Mouse (Mus musculus) hindbrain, embryonic 13.5 days (tissue): Measurements from ENCODE around the gene Zfp143. TPM values are rescaled to one million over a fixed set of nuclear protein-coding genes. Genes with fewer than 3 reads are reported as not detected.
A peak's percentile ranks its signal among the peaks of the same experiment; 100 is the strongest.
"Not testable (repeated sequence)": the region's sequence is repeated elsewhere in the genome, so short reads cannot be mapped to it uniquely, and the experiment has no call there.

ENCODE experiments used
- ATAC-seq: fragments of 200-750 bp; cut with Nextera tagmentation; 2 replicates; pipeline ENCODE4 v1.8.0; 2017; ENCODE audit warnings: moderate TSS enrichment; ENCODE audit not compliant: low FRiP score
- H3K27ac ChIP-seq: fragments of 300-500 bp; sonication (generic); 2 replicates; pipeline ENCODE4 v1.5.1; 2015; ENCODE audit warnings: inconsistent platforms, mild to moderate bottlenecking, moderate library complexity
- H3K27me3 ChIP-seq: fragments of 300-500 bp; sonication (generic); 2 replicates; pipeline ENCODE4 v1.6.1; 2015; ENCODE audit warnings: mild to moderate bottlenecking, inconsistent platforms
- H3K36me3 ChIP-seq: fragments of 300-500 bp; sonication (generic); 2 replicates; pipeline ENCODE4 v1.6.1; 2015; ENCODE audit warnings: mild to moderate bottlenecking, inconsistent platforms
- H3K4me1 ChIP-seq: fragments of 300-500 bp; sonication (generic); replicated peaks from 2 replicates; pipeline ENCODE4 v1.6.1; 2015; ENCODE audit warnings: inconsistent platforms
- H3K4me2 ChIP-seq: fragments of 300-500 bp; sonication (generic); 2 replicates; pipeline ENCODE4 v1.6.1; 2015; ENCODE audit warnings: inconsistent platforms, mild to moderate bottlenecking, moderate library complexity
- H3K4me3 ChIP-seq: fragments of 300-500 bp; sonication (generic); 2 replicates; pipeline ENCODE4 v1.5.1; 2015; ENCODE audit warnings: mild to moderate bottlenecking, inconsistent platforms
- H3K9ac ChIP-seq: fragments of 300-500 bp; sonication (generic); 2 replicates; pipeline ENCODE4 v1.6.1; 2015; ENCODE audit warnings: mild to moderate bottlenecking, inconsistent platforms
- H3K9me3 ChIP-seq: fragments of 300-500 bp; sonication (generic); 2 replicates; pipeline ENCODE4 v1.6.1; 2016; ENCODE audit warnings: inconsistent platforms
- WGBS: fragments of 180-500 bp; shearing (Covaris S2); methylation state at CpG from one replicate; pipeline ENCODE4 v1.1.7; 2015; 5-methylcytosine and 5-hydroxymethylcytosine counted together
- polyA plus RNA-seq: library from polyadenylated mRNA; unstranded; fragments of >200 nt; fragmentation: Nextera tagmentation; extraction: Ambion mirVana; gene quantifications from 2 replicates; pipeline ENCODE4 v1.2.1, GENCODE M21; 2015

The Zfp143 gene
- polyA plus RNA-seq, result 17.9 and 19.9 TPM in 2 replicates

GRCm38 (mm10) chr7:110061199-110061751, at the start of gene Zfp143:
Zfp143 (plus strand) TSS chr7:110061217.
- H3K4me3 ChIP-seq, result peak within 1 kb of the TSS; percentile 77
- ATAC-seq, result peak; percentile 99
- under 1% methylated on average over 34 of the region's 34 CpGs for WGBS
- peaks cover 13% of the 10 kb centered on the region for H3K36me3 ChIP-seq
- H3K27ac ChIP-seq, result peak within 1 kb of the TSS; percentile 100
- no peaks in the 10 kb centered on the region for H3K9me3 ChIP-seq
- no peaks in the 10 kb centered on the region for H3K27me3 ChIP-seq
- H3K4me1 ChIP-seq, result peaks cover 17% of the 10 kb centered on the region
- peak within 1 kb of the TSS; percentile 75 for H3K4me2 ChIP-seq
- peak within 1 kb of the TSS; percentile 98 for H3K9ac ChIP-seq

GRCm38 (mm10) chr7:110011417-110011816, 49.6 kb upstream of the Zfp143 start:
- Histone ChIP-seq H3K4me3 (no peak overlapping the region), H3K4me1 (no peaks in the 10 kb centered on the region), H3K9ac (no peak overlapping the region), H3K9me3 (no peaks in the 10 kb centered on the region), H3K27me3 (no peaks in the 10 kb centered on the region), H3K27ac (no peak overlapping the region), H3K36me3 (no peaks in the 10 kb centered on the region), H3K4me2 (no peak overlapping the region)
- WGBS, result 56% methylated on average over 1 of the region's 1 CpGs
- ATAC-seq, result no peak

- no peak overlapping the region for H3K4me3 ChIP-seq
- no peak overlapping the region for H3K9ac ChIP-seq
- peaks cover 6% of the 10 kb centered on the region for H3K4me1 ChIP-seq
- H3K9me3 ChIP-seq, result no peaks in the 10 kb centered on the region
- H3K27me3 ChIP-seq, result no peaks in the 10 kb centered on the region
- WGBS, result 86% methylated on average over 5 of the region's 5 CpGs
- no peak overlapping the region for H3K4me2 ChIP-seq
- no peaks in the 10 kb centered on the region for H3K36me3 ChIP-seq
- no peak for ATAC-seq
- H3K27ac ChIP-seq, result no peak overlapping the region
Measured at GRCm38 (mm10) chr7:110014272-110014671, 46.7 kb upstream of the Zfp143 start.

DNA sequence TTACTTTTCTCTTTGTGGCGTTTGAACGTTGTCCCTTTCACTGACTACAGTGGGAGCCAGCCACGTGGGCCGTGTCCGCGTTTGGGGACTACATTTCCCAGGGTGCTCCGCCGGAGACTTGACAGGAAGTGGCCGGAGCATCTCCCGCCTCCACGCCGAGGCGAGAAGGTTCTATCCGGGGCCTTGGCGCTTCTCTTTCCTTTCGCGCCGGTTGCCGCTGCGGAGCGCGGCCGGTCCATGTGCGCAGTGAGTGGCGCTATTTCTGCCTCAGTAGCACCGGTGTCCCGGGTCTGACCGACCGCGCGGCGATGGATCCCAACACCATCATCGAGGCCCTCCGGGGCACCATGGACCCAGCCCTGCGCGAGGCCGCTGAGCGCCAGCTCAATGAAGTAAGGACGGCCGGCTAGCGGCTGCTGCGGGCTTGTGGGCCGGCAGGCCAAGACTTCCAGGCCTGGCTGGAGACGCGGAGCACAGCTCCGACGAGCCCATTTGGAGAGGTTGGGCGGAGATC, 42.8 kb upstream of the Zfp143 start, which contains the start of gene Ipo7:
Gene Ipo7 (plus strand): TSS at position 158 of the 514 bp plus-strand sequence.
- peak; percentile 99 for ATAC-seq
- Histone ChIP-seq H3K36me3 (no peaks in the 10 kb centered on the region; the same call in 1 of the 2 replicates), H3K9me3 (no peaks in the 10 kb centered on the region), H3K4me3 (peak within 1 kb of the TSS; percentile 99), H3K9ac (peak within 1 kb of the TSS; percentile 99), H3K4me1 (peaks cover 14% of the 10 kb centered on the region), H3K27me3 (no peaks in the 10 kb centered on the region), H3K4me2 (peak within 1 kb of the TSS; percentile 96), H3K27ac (peak within 1 kb of the TSS; percentile 94)
- WGBS, result under 1% methylated on average over 47 of the region's 48 CpGs

- H3K9me3 ChIP-seq, result no peaks in the 10 kb centered on the region
- peak; percentile 86 for ATAC-seq
- peak overlapping the region; percentile 96 for H3K4me2 ChIP-seq
- peak overlapping the region; percentile 99 for H3K4me3 ChIP-seq
- H3K9ac ChIP-seq, result peak overlapping the region; percentile 99
- no peaks in the 10 kb centered on the region for H3K27me3 ChIP-seq
- peaks cover 14% of the 10 kb centered on the region for H3K4me1 ChIP-seq
- H3K36me3 ChIP-seq, result peaks cover under 1% of the 10 kb centered on the region; the same call in 1 of the 2 replicates
- peak overlapping the region; percentile 94 for H3K27ac ChIP-seq
- under 1% methylated on average over 40 of the region's 42 CpGs for WGBS
Measured at GRCm38 (mm10) chr7:110018631-110019482, 42.2 kb upstream of the Zfp143 start.

DNA sequence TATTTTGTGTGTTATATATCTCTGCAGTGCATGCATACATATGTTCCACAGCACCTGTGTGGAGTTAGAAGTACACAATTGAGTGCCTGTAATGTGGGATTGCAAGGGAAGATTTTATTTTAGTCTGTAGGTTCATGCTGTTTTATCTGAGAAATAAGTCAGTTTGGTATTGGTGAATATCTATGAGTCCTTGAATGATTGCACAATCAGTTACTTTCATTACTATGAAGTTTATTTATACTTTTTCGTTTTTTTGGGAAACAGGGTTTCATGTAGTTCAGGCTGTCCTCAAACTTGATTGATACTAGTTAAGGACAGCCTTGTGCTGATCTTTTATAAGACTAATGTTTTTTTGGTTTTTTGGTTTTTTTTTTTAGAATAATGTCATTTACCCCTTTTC, 37.5 kb upstream of the Zfp143 start:
- ATAC-seq, result no peak
- no peaks in the 10 kb centered on the region for H3K27me3 ChIP-seq
- no peak overlapping the region for H3K9ac ChIP-seq
- 85% methylated on average over 1 of the region's 1 CpGs for WGBS
- H3K27ac ChIP-seq, result no peak overlapping the region
- peaks cover 14% of the 10 kb centered on the region for H3K4me1 ChIP-seq
- no peaks in the 10 kb centered on the region for H3K9me3 ChIP-seq
- H3K4me2 ChIP-seq, result no peak overlapping the region
- no peak overlapping the region for H3K4me3 ChIP-seq
- peaks cover 5% of the 10 kb centered on the region; the same call in 1 of the 2 replicates for H3K36me3 ChIP-seq

- ATAC-seq, result no peak
- Histone ChIP-seq H3K9ac (no peak overlapping the region), H3K27me3 (no peaks in the 10 kb centered on the region), H3K27ac (no peak overlapping the region), H3K36me3 (peaks cover 23% of the 10 kb centered on the region), H3K9me3 (no peaks in the 10 kb centered on the region), H3K4me2 (no peak overlapping the region), H3K4me1 (no peaks in the 10 kb centered on the region), H3K4me3 (no peak overlapping the region)
- WGBS, result 87% methylated on average over 2 of the region's 2 CpGs
Measured at GRCm38 (mm10) chr7:110026594-110026993, 34.4 kb upstream of the Zfp143 start.

GRCm38 (mm10) chr7:110028826-110029225, 32.2 kb upstream of the Zfp143 start:
- H3K4me1 ChIP-seq, result no peaks in the 10 kb centered on the region
- H3K9me3 ChIP-seq, result no peaks in the 10 kb centered on the region
- H3K27me3 ChIP-seq, result no peaks in the 10 kb centered on the region
- H3K36me3 ChIP-seq, result peaks cover 40% of the 10 kb centered on the region
- WGBS, result 73% methylated on average over 1 of the region's 1 CpGs
- no peak overlapping the region for H3K9ac ChIP-seq
- H3K4me3 ChIP-seq, result no peak overlapping the region
- no peak overlapping the region for H3K27ac ChIP-seq
- ATAC-seq, result no peak
- no peak overlapping the region for H3K4me2 ChIP-seq

DNA sequence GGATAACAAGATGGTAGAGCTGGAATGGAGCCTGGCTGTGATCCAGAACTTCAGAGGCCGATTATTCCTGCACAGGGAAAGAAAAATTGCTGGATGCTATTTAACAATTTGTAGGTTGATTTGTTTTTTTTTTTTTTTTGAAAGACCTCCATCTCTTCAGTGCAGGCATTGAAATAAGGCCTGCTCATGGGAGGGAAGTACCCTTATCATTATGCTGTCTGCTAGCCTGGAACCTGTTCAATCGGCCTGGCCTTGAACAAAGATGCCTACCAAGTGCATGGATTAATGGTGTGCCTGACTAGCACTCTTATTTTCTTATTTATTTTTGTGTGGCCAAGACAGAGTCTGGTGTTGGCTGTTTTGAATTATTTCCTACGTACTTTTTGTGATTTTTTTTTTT, 30.7 kb upstream of the Zfp143 start:
- Histone ChIP-seq H3K9me3 (no peaks in the 10 kb centered on the region), H3K9ac (no peak overlapping the region), H3K36me3 (peaks cover 41% of the 10 kb centered on the region), H3K27me3 (no peaks in the 10 kb centered on the region), H3K4me3 (no peak overlapping the region), H3K4me2 (no peak overlapping the region), H3K4me1 (no peaks in the 10 kb centered on the region), H3K27ac (no peak overlapping the region)
- 91% methylated on average over 3 of the region's 3 CpGs for WGBS
- ATAC-seq, result no peak

DNA sequence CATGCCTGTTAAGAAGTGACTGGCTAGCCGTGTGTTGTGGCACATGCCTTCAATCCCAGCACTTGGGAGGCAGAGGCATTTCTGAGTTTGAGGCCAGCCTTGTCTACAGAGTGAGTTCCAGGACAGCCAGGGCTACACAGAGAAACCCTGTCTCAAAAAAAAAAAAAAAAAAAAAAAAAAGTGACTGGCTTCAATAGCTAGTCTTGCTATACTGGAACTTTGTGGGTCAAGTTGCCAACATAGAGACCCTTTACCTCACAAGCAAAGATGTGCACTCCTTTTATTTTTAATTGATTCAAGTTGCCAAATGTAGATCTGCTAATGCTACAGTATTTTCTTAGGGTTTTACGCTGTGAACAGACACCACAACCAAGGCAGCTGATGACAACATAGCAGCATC, 3.3 kb upstream of the Zfp143 start:
- peaks cover 13% of the 10 kb centered on the region for H3K4me1 ChIP-seq
- not testable (repeated sequence) for ATAC-seq, H3K27ac ChIP-seq, H3K9ac ChIP-seq, H3K9me3 ChIP-seq, H3K27me3 ChIP-seq, H3K4me3 ChIP-seq, H3K4me2 ChIP-seq
- peaks cover 32% of the 10 kb centered on the region for H3K36me3 ChIP-seq
- 95% methylated on average over 2 of the region's 2 CpGs for WGBS

DNA sequence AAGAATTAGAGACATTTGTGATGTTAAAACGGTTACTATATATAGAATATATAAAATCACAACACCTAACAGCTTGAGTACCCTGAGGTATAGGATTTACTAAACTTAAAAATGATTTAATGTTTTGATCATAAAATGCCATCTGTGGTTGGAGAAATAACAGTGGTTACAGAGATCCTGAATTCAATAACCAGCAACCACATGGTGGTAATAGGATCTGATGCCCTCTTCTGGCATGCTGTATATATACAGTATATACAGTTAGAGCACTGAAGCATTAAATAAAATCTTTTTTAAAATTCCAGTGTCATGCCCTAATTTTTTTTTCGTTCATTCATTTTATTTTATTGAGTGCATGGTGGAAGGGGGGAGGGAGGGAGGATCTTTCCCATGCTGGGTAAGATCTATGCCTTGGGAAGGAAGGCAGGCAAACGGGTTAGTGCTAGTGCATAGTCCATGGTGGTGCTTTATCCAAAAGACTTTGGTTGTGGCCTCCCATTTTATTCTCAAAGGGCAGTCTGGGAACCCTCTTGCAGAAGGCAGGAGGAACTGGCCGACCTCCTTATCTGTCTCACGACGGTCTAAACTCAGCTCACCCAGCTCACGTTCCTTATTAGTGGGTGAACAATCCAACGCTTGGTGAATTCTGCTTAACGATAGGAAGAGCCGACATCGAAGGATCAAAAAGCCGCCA, 1.8 kb upstream of the Zfp143 start:
- H3K27ac ChIP-seq, result peak overlapping the region; percentile 100; the same call in 1 of the 2 replicates
- WGBS, result 89% methylated on average over 12 of the region's 12 CpGs

More for the DNA sequence above, 1.8 kb upstream of the Zfp143 start:
- H3K4me1 ChIP-seq, result peaks cover 17% of the 10 kb centered on the region
- no peak for ATAC-seq
- H3K36me3 ChIP-seq, result peaks cover 24% of the 10 kb centered on the region
- H3K27me3 ChIP-seq, result no peaks in the 10 kb centered on the region
- H3K4me3 ChIP-seq, result 0 out of 2 replicates have a peak overlapping the region, but pooled peaks have one; percentile 1
- H3K9me3 ChIP-seq, result no peaks in the 10 kb centered on the region
- no peak overlapping the region for H3K4me2 ChIP-seq
- H3K9ac ChIP-seq, result 0 out of 2 replicates have a peak overlapping the region, but pooled peaks have one; percentile 96
